1 mouse cellular context compared by ENCODE assay signal in the genomic region with DNA sequence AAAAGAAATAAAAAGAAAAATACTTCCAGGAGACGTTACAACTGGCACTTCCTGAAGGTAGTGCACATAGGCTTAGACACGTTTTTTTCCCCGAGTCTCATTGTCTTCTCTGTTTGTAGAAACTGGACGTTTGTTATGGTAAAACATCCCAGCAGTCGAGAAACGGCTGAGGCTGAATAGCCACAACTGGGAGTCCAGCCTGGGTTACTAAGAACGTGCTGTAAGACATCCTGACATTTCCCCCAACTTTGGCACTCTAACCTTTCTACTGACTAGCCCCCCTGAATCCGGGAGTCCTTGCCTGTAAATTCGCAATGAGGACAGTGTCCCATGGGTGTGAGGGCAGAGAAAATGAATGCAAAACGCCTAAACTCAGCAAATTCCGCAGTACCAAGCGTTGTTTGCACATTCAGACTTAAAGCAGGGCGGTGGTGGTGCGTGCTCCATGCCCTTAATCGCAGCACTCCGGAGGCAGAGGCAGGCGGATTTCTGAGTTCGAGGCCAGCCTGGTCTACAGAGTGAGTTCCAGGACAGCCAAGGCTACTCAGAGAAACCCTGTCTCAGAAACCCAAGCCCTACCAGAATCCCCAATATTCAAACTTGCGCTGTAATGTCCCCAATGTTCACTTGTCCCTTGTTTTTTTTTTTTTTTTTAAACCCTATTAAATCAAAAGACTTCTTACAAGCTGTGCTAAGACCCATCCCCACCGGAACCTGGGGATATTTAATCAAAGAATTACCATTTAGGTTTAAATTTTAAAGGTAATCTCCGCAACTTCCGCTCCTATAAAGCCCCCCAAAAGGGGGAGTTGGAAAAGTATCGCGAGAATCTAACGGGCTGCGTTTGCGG.
TF ChIP-seq lines count a peak whose summit lies in the region.

No protein-coding gene starts in this region.

TF ChIP-seq in MEL, 35 proteins besides CTCF, POLR2A, EP300 and RAD21 (continued from another document):
- TF ChIP-seq HCFC1 (IDR thresholded peaks at IDR 0.05; ENCODE audit: low read depth, low read length): no peak
- no peak for TF ChIP-seq USF2 (IDR thresholded peaks at IDR 0.05; ENCODE audit: borderline replicate concordance in 1 of 2, insufficient read depth in 1 of 2, low read depth in 1 of 2, low read length in 2 of 2)
- no peak for TF ChIP-seq MAFK (IDR thresholded peaks at IDR 0.05; ENCODE audit: borderline replicate concordance, low read depth, low read length)
- no peak for TF ChIP-seq POLR2AphosphoS5 (IDR thresholded peaks at IDR 0.05; ENCODE audit: borderline replicate concordance, low read depth, low read length)
- peak; percentile 76 for TF ChIP-seq SIN3A (IDR thresholded peaks at IDR 0.05; ENCODE audit: low read length)
- TF ChIP-seq USF1 (IDR thresholded peaks at IDR 0.05; ENCODE audit: low read depth, low read length): no peak
- no peak for TF ChIP-seq GATA1 (IDR thresholded peaks at IDR 0.05; ENCODE audit: low read depth, low read length)
- no peak for TF ChIP-seq MAX (IDR thresholded peaks at IDR 0.05; ENCODE audit: low read length)
- no peak for TF ChIP-seq NRF1 (IDR thresholded peaks at IDR 0.05; ENCODE audit: insufficient read depth, low read depth, low read length, poor library complexity, severe bottlenecking)
- TF ChIP-seq MXI1 (IDR thresholded peaks at IDR 0.05; ENCODE audit: low read depth, low read length): peak; percentile 24; the same call in 1 of the 2 replicates
- TF ChIP-seq ETS1 (IDR thresholded peaks at IDR 0.05; ENCODE audit: low read depth, low read length): no peak
- peak; percentile 52; the same call in 1 of the 2 replicates for TF ChIP-seq MYC (IDR thresholded peaks at IDR 0.05; ENCODE audit: low read depth, low read length)
- TF ChIP-seq TAL1 (IDR thresholded peaks at IDR 0.05; ENCODE audit: low read length): no peak
- TF ChIP-seq CHD2 (IDR thresholded peaks at IDR 0.05; ENCODE audit: low read length): no peak
- TF ChIP-seq UBTF (IDR thresholded peaks at IDR 0.05; ENCODE audit: borderline replicate concordance, insufficient read depth, low read depth, low read length): no peak
- TF ChIP-seq NELFE (IDR thresholded peaks at IDR 0.05; ENCODE audit: low read depth, low read length): peak; percentile 68
- TF ChIP-seq GABPA (IDR thresholded peaks at IDR 0.05; ENCODE audit: low read depth, low read length): no peak
- peak; percentile 71 for TF ChIP-seq ZNF384 (IDR thresholded peaks at IDR 0.05; ENCODE audit: low read depth, low read length)
- no peak for TF ChIP-seq ZC3H11A (IDR thresholded peaks at IDR 0.05; ENCODE audit: low read depth, low read length)
- no peak for TF ChIP-seq SMC3 (IDR thresholded peaks at IDR 0.05; ENCODE audit: low read depth, low read length)
